Mouse (Mus musculus) forebrain, embryonic 10.5 days (tissue): ENCODE measurements around the gene Pfdn5. TPM values are rescaled to one million over a fixed set of nuclear protein-coding genes. Genes with fewer than 3 reads are reported as not detected.

Experiments
- DNase-seq: peaks from one replicate; pipeline ENCODE4 v3.0.0-alpha.2; 2017; ENCODE audit warnings: low spot score; ENCODE audit errors: extremely low spot score
- H3K27ac ChIP-seq: fragments of 300-500 bp; sonication (generic); 2 replicates; pipeline ENCODE4 v1.5.1; 2016; ENCODE audit warnings: mild to moderate bottlenecking
- H3K27me3 ChIP-seq: fragments of 300-500 bp; sonication (generic); 2 replicates; pipeline ENCODE4 v1.6.1; 2016; ENCODE audit warnings: mild to moderate bottlenecking; ENCODE audit not compliant: poor library complexity, severe bottlenecking
- H3K36me3 ChIP-seq: fragments of 300-500 bp; sonication (generic); replicated peaks from 2 replicates; pipeline ENCODE4 v1.6.1; 2016; ENCODE audit warnings: mild to moderate bottlenecking, moderate library complexity
- H3K4me1 ChIP-seq: fragments of 300-500 bp; sonication (generic); 2 replicates; pipeline ENCODE4 v1.6.1; 2016
- H3K4me3 ChIP-seq: fragments of 300-500 bp; sonication (generic); 2 replicates; pipeline ENCODE4 v1.5.1; 2016; ENCODE audit warnings: mild to moderate bottlenecking, moderate library complexity
- H3K9me3 ChIP-seq: fragments of 300-500 bp; sonication (generic); 2 replicates; pipeline ENCODE4 v1.6.1; 2016; ENCODE audit warnings: mild to moderate bottlenecking, moderate library complexity
- WGBS: fragments of 180-500 bp; shearing (Covaris S2); methylation state at CpG from one replicate; pipeline ENCODE4 v1.1.7; 2016; 5-methylcytosine and 5-hydroxymethylcytosine counted together
- polyA plus RNA-seq: library from polyadenylated mRNA; unstranded; fragments of >200 nt; fragmentation: Nextera tagmentation; extraction: Ambion mirVana; gene quantifications from 2 replicates; pipeline ENCODE4 v1.2.1, GENCODE M21; 2016

Gene Pfdn5
- polyA plus RNA-seq, 1 experiment from 2014 or later = 331 TPM

- Histone ChIP-seq H3K27ac (no peak overlapping the region), H3K36me3 (peaks cover 83% of the 10 kb centered on the region), H3K9me3 (no peaks in the 10 kb centered on the region), H3K4me3 (no peak overlapping the region), H3K4me1 (peaks cover 3% of the 10 kb centered on the region), H3K27me3 (no peaks in the 10 kb centered on the region)
- no peak for DNase-seq
- 98% methylated on average over 3 of the region's 3 CpGs for WGBS
Observed at GRCm38 (mm10) chr15:102344490-102344889, 18.6 kb downstream of the Pfdn5 start.

GRCm38 (mm10) chr15:102346444-102346843 is 20.5 kb downstream of the Pfdn5 start:
- no peaks in the 10 kb centered on the region for H3K9me3 ChIP-seq
- DNase-seq = no peak
- WGBS = 87% methylated on average over 4 of the region's 4 CpGs
- peaks cover 69% of the 10 kb centered on the region for H3K36me3 ChIP-seq
- H3K4me1 ChIP-seq = peaks cover 16% of the 10 kb centered on the region
- no peak overlapping the region for H3K27ac ChIP-seq
- H3K4me3 ChIP-seq = no peak overlapping the region
- no peaks in the 10 kb centered on the region for H3K27me3 ChIP-seq

- H3K36me3 ChIP-seq = peaks cover 30% of the 10 kb centered on the region
- under 1% methylated on average over 56 of the region's 56 CpGs for WGBS
- peak; percentile 95 for DNase-seq
- peak within 1 kb of the TSS; percentile 91 for H3K4me3 ChIP-seq
- no peaks in the 10 kb centered on the region for H3K27me3 ChIP-seq
- no peaks in the 10 kb centered on the region for H3K9me3 ChIP-seq
- peak within 1 kb of the TSS; percentile 92 for H3K27ac ChIP-seq
- peaks cover 26% of the 10 kb centered on the region for H3K4me1 ChIP-seq
Observed at GRCm38 (mm10) chr15:102350138-102350941, 24.4 kb downstream of the Pfdn5 start, which contains the start of gene Aaas. TSS of gene Aaas (minus strand) at chr15:102350771.

- Histone ChIP-seq H3K27me3 (peaks cover under 1% of the 10 kb centered on the region; the same call in 1 of the 2 replicates), H3K9me3 (no peaks in the 10 kb centered on the region), H3K36me3 (peaks cover 24% of the 10 kb centered on the region), H3K4me1 (peaks cover 31% of the 10 kb centered on the region), H3K27ac (peak overlapping the region; percentile 92), H3K4me3 (peak overlapping the region; percentile 91)
- 11% methylated on average over 11 of the region's 11 CpGs for WGBS
- DNase-seq = no peak
Observed at GRCm38 (mm10) chr15:102350942-102351291, 25.0 kb downstream of the Pfdn5 start.

GRCm38 (mm10) chr15:102352177-102352576 is 26.3 kb downstream of the Pfdn5 start:
- H3K27ac ChIP-seq = no peak overlapping the region
- no peaks in the 10 kb centered on the region for H3K9me3 ChIP-seq
- H3K36me3 ChIP-seq = peaks cover 12% of the 10 kb centered on the region
- 51% methylated on average over 2 of the region's 2 CpGs for WGBS
- no peak overlapping the region for H3K4me3 ChIP-seq
- no peak for DNase-seq
- peaks cover 13% of the 10 kb centered on the region for H3K27me3 ChIP-seq
- H3K4me1 ChIP-seq = peaks cover 44% of the 10 kb centered on the region

GRCm38 (mm10) chr15:102353986-102354385 is 28.1 kb downstream of the Pfdn5 start:
- Histone ChIP-seq H3K27me3 (peaks cover 32% of the 10 kb centered on the region), H3K9me3 (no peaks in the 10 kb centered on the region), H3K4me1 (peaks cover 62% of the 10 kb centered on the region), H3K27ac (no peak overlapping the region), H3K36me3 (no peaks in the 10 kb centered on the region), H3K4me3 (no peak overlapping the region)
- DNase-seq = no peak
- 82% methylated on average over 2 of the region's 2 CpGs for WGBS

GRCm38 (mm10) chr15:102355134-102355870 is 29.4 kb downstream of the Pfdn5 start:
- no peak for DNase-seq
- Histone ChIP-seq H3K27ac (peak overlapping the region; percentile 95), H3K4me1 (peaks cover 59% of the 10 kb centered on the region)

GRCm38 (mm10) chr15:102355871-102356441 is 30.0 kb downstream of the Pfdn5 start:
- no peaks in the 10 kb centered on the region for H3K36me3 ChIP-seq
- no peaks in the 10 kb centered on the region for H3K9me3 ChIP-seq
- peak overlapping the region; percentile 95 for H3K27ac ChIP-seq
- H3K27me3 ChIP-seq = peaks cover 46% of the 10 kb centered on the region
- H3K4me3 ChIP-seq = peak overlapping the region; percentile 58
- WGBS = under 1% methylated on average over 38 of the region's 38 CpGs
- DNase-seq = peak; percentile 85
- peaks cover 57% of the 10 kb centered on the region for H3K4me1 ChIP-seq

More at GRCm38 (mm10) chr15:102355134-102355870, 29.4 kb downstream of the Pfdn5 start:
- no peaks in the 10 kb centered on the region for H3K9me3 ChIP-seq
- peaks cover 45% of the 10 kb centered on the region for H3K27me3 ChIP-seq
- H3K36me3 ChIP-seq = no peaks in the 10 kb centered on the region
- H3K4me3 ChIP-seq = peak overlapping the region; percentile 58
- 0% methylated on average over 48 of the region's 49 CpGs for WGBS

GRCm38 (mm10) chr15:102356501-102357325 is 30.8 kb downstream of the Pfdn5 start:
- H3K4me1 ChIP-seq = peaks cover 52% of the 10 kb centered on the region
- no peaks in the 10 kb centered on the region for H3K9me3 ChIP-seq
- no peak for DNase-seq
- H3K4me3 ChIP-seq = peak overlapping the region; percentile 58
- 14% methylated on average over 16 of the region's 16 CpGs for WGBS
- no peaks in the 10 kb centered on the region for H3K36me3 ChIP-seq
- H3K27me3 ChIP-seq = peaks cover 46% of the 10 kb centered on the region
- peak overlapping the region; percentile 95 for H3K27ac ChIP-seq

GRCm38 (mm10) chr15:102358126-102358525 is 32.2 kb downstream of the Pfdn5 start:
- 2% methylated on average over 25 of the region's 25 CpGs for WGBS
- no peak for DNase-seq
- Histone ChIP-seq H3K36me3 (no peaks in the 10 kb centered on the region), H3K27me3 (peaks cover 60% of the 10 kb centered on the region), H3K4me3 (peak overlapping the region; percentile 44), H3K9me3 (no peaks in the 10 kb centered on the region), H3K27ac (peak overlapping the region; percentile 70), H3K4me1 (peaks cover 63% of the 10 kb centered on the region)

GRCm38 (mm10) chr15:102358834-102359233 is 32.9 kb downstream of the Pfdn5 start:
- no peaks in the 10 kb centered on the region for H3K9me3 ChIP-seq
- H3K36me3 ChIP-seq = no peaks in the 10 kb centered on the region
- H3K4me1 ChIP-seq = peaks cover 63% of the 10 kb centered on the region
- 26% methylated on average over 5 of the region's 5 CpGs for WGBS
- peaks cover 67% of the 10 kb centered on the region for H3K27me3 ChIP-seq
- peak overlapping the region; percentile 44 for H3K4me3 ChIP-seq
- peak overlapping the region; percentile 70 for H3K27ac ChIP-seq
- DNase-seq = no peak

GRCm38 (mm10) chr15:102362648-102363047 is 36.7 kb downstream of the Pfdn5 start:
- peaks cover 87% of the 10 kb centered on the region for H3K27me3 ChIP-seq
- peak overlapping the region; percentile 34 for H3K4me3 ChIP-seq
- H3K4me1 ChIP-seq = peaks cover 52% of the 10 kb centered on the region
- WGBS = 12% methylated on average over 14 of the region's 14 CpGs
- no peak for DNase-seq
- H3K27ac ChIP-seq = peak overlapping the region; percentile 81
- H3K36me3 ChIP-seq = no peaks in the 10 kb centered on the region
- H3K9me3 ChIP-seq = no peaks in the 10 kb centered on the region
